Mouse (Mus musculus): ENCODE results near the gene Ces2b. TPM values are rescaled to one million over a fixed set of nuclear protein-coding genes. Genes with fewer than 3 reads are reported as not detected.

The Ces2b gene
- total RNA-seq (2021) = not detected
- long read RNA-seq, experiment 1 = 0 reads
- long read RNA-seq, experiment 2, partial matches to known transcripts = 0 of 1 reads
- long read RNA-seq, experiment 2, other reads (novel, unspliced or antisense) = 0 of 1 reads

GRCm38 (mm10) chr8:104831440-104831839 lies at the start of gene Ces2b:
Ces2b (plus strand) TSS chr8:104831572.
- DNase-seq (ENCODE audit: low spot score in 2 of 2) = no peak
- no peak within 1 kb of the TSS for H3K4me3 ChIP-seq
- no peak within 1 kb of the TSS for H3K27ac ChIP-seq
- TF ChIP-seq CTCF (conservative IDR thresholded peaks at IDR 0.05) = no peak

GRCm38 (mm10) chr8:104787049-104787448 lies 44.3 kb upstream of the Ces2b start:
- no peak for TF ChIP-seq CTCF (conservative IDR thresholded peaks at IDR 0.05)
- DNase-seq (ENCODE audit: low spot score in 2 of 2) = no peak

GRCm38 (mm10) chr8:104788929-104789328 lies 42.4 kb upstream of the Ces2b start:
- Histone ChIP-seq H3K27ac (no peak overlapping the region), H3K4me3 (no peak overlapping the region)
- TF ChIP-seq CTCF (conservative IDR thresholded peaks at IDR 0.05) = no peak
- DNase-seq (ENCODE audit: low spot score in 2 of 2) = no peak

More at GRCm38 (mm10) chr8:104787049-104787448, 44.3 kb upstream of the Ces2b start:
- no peak overlapping the region for H3K4me3 ChIP-seq
- H3K27ac ChIP-seq = no peak overlapping the region

GRCm38 (mm10) chr8:104789886-104790680 lies 41.3 kb upstream of the Ces2b start:
- no peak for DNase-seq (ENCODE audit: low spot score in 2 of 2)
- Histone ChIP-seq H3K27ac (no peak overlapping the region), H3K4me3 (no peak overlapping the region)
- TF ChIP-seq CTCF (conservative IDR thresholded peaks at IDR 0.05) = peak; percentile 74

- H3K4me3 ChIP-seq = no peak overlapping the region
- no peak overlapping the region for H3K27ac ChIP-seq
- DNase-seq (ENCODE audit: low spot score in 2 of 2) = no peak
- no peak for TF ChIP-seq CTCF (conservative IDR thresholded peaks at IDR 0.05)
Observed at GRCm38 (mm10) chr8:104799385-104799784, 32.0 kb upstream of the Ces2b start.

GRCm38 (mm10) chr8:104806127-104806526 lies 25.2 kb upstream of the Ces2b start:
- TF ChIP-seq CTCF (conservative IDR thresholded peaks at IDR 0.05) = no peak
- no peak for DNase-seq (ENCODE audit: low spot score in 2 of 2)
- Histone ChIP-seq H3K4me3 (no peak overlapping the region), H3K27ac (no peak overlapping the region)

- H3K27ac ChIP-seq = no peak overlapping the region
- TF ChIP-seq CTCF (conservative IDR thresholded peaks at IDR 0.05) = no peak
- H3K4me3 ChIP-seq = no peak overlapping the region
- no peak for DNase-seq (ENCODE audit: low spot score in 2 of 2)
Observed at GRCm38 (mm10) chr8:104808542-104809413, 22.6 kb upstream of the Ces2b start.

- TF ChIP-seq CTCF (conservative IDR thresholded peaks at IDR 0.05) = no peak
- DNase-seq (ENCODE audit: low spot score in 2 of 2) = no peak
Observed at GRCm38 (mm10) chr8:104809436-104809835, 21.9 kb upstream of the Ces2b start.

GRCm38 (mm10) chr8:104826912-104827311 lies 4.5 kb upstream of the Ces2b start:
- Histone ChIP-seq H3K27ac (no peak overlapping the region), H3K4me3 (no peak overlapping the region)
- DNase-seq (ENCODE audit: low spot score in 2 of 2) = no peak
- no peak for TF ChIP-seq CTCF (conservative IDR thresholded peaks at IDR 0.05)

More at GRCm38 (mm10) chr8:104809436-104809835, 21.9 kb upstream of the Ces2b start:
- no peak overlapping the region for H3K27ac ChIP-seq
- no peak overlapping the region for H3K4me3 ChIP-seq

GRCm38 (mm10) chr8:104828221-104828620 lies 3.2 kb upstream of the Ces2b start:
- no peak for DNase-seq (ENCODE audit: low spot score in 2 of 2)
- Histone ChIP-seq H3K27ac (no peak overlapping the region), H3K4me3 (no peak overlapping the region)
- no peak for TF ChIP-seq CTCF (conservative IDR thresholded peaks at IDR 0.05)

- TF ChIP-seq CTCF (conservative IDR thresholded peaks at IDR 0.05) = no peak
Observed at GRCm38 (mm10) chr8:104841360-104842078, 10.1 kb downstream of the Ces2b start.

GRCm38 (mm10) chr8:104846831-104847230 lies 15.5 kb downstream of the Ces2b start, which contains the start of gene Ces2c:
Ces2c (plus strand) TSS chr8:104847068.
- TF ChIP-seq CTCF (conservative IDR thresholded peaks at IDR 0.05) = no peak
- H3K4me3 ChIP-seq = no peak within 1 kb of the TSS
- H3K27ac ChIP-seq = no peak within 1 kb of the TSS
- no peak for DNase-seq (ENCODE audit: low spot score in 2 of 2)

More at GRCm38 (mm10) chr8:104841360-104842078, 10.1 kb downstream of the Ces2b start:
- Histone ChIP-seq H3K27ac (no peak overlapping the region), H3K4me3 (no peak overlapping the region)
- no peak for DNase-seq (ENCODE audit: low spot score in 2 of 2)
